9 mouse cellular contexts compared by ENCODE assay signal in the genomic region with DNA sequence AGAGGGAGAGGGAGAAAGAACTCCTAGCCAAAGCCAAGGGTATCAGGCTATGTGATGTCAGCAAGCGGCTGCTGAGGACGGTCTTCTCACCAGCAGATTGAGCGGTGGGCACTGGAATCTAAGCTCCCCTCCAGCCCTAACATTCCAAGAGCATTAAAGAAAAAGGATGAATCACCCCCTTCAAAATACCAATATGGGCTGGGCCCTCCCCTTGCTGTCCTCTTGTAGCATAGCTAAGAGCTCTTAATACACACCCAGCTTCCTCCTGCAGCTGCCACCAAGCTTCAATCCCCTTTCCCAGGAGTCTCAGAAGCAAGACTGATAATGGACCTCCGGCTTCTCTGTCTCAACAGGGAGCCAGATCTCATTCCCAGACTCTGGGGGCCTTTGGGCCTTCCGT. TPM values are rescaled to one million over a fixed set of nuclear protein-coding genes. Genes with fewer than 3 reads are reported as not detected.
DNase-seq lines count a peak whose midpoint lies in the region; ATAC-seq and TF ChIP-seq lines count a peak whose summit lies in the region.
"Had no signal": no experiment of that assay in that cellular context is flagged by ENCODE, and none has a peak within 500 bp of the region (broad histone marks: within the 10 kb centered on the region; RNA-seq: fewer than 3 reads in every experiment).

No protein-coding gene starts in this region.

- H3K36me3 ChIP-seq in kidney, postnatal 0 days (ENCODE audit: insufficient read depth, low read length) = no peaks in the 10 kb centered on the region
- H3K36me3 ChIP-seq in embryonic facial prominence, embryonic 11.5 days (replicated peaks; ENCODE audit: control insufficient read depth, insufficient read depth, low read depth, low read length) = no peaks in the 10 kb centered on the region
- no peaks in the 10 kb centered on the region for H3K36me3 ChIP-seq in hindbrain, embryonic 15.5 days
- no peaks in the 10 kb centered on the region for H3K36me3 ChIP-seq in neural tube, embryonic 12.5 days

- no peak for DNase-seq in kidney, postnatal 0 days (ENCODE audit: low spot score)
- DNase-seq in kidney, postnatal 14 days = no peak
- DNase-seq in embryonic facial prominence, embryonic 11.5 days (ENCODE audit: low spot score) = no peak
- no peak for DNase-seq in T-cell, adult 2 months (ENCODE audit: low spot score)
- no peak for DNase-seq in urinary bladder, adult 18-20 months (ENCODE audit: low spot score in 2 of 2)
- no peak for DNase-seq in c-Kit-positive CD71-positive TER-119-positive erythroid progenitor cells, embryonic 14.5 days (ENCODE audit: low spot score)

- H3K4me1 ChIP-seq in kidney, postnatal 0 days (replicated peaks; ENCODE audit: insufficient read depth, low read length) = peaks cover 10% of the 10 kb centered on the region; the same call in 1 of the 2 replicates
- no peaks in the 10 kb centered on the region; the same call in 1 of the 2 replicates for H3K4me1 ChIP-seq in embryonic facial prominence, embryonic 11.5 days (ENCODE audit: control insufficient read depth, insufficient read depth, low read length)
- peaks cover 40% of the 10 kb centered on the region for H3K4me1 ChIP-seq in hindbrain, embryonic 15.5 days (replicated peaks)
- peaks cover 28% of the 10 kb centered on the region for H3K4me1 ChIP-seq in neural tube, embryonic 12.5 days

- no peak overlapping the region for H3K27ac ChIP-seq in kidney, postnatal 0 days
- no peak overlapping the region for H3K27ac ChIP-seq in embryonic facial prominence, embryonic 11.5 days (replicated peaks; ENCODE audit: low read depth, low read length)
- no peak overlapping the region for H3K27ac ChIP-seq in hindbrain, embryonic 15.5 days (replicated peaks)
- no peak overlapping the region for H3K27ac ChIP-seq in neural tube, embryonic 12.5 days
- H3K27ac ChIP-seq: gastrocnemius, adult 2 months had no signal

- no peak for ATAC-seq in kidney, postnatal 0 days (replicated peaks; ENCODE audit: low FRiP score, low read depth)
- ATAC-seq in embryonic facial prominence, embryonic 11.5 days (replicated peaks; ENCODE audit: insufficient number of reproducible peaks, low FRiP score, low TSS enrichment, low read depth) = no peak
- ATAC-seq in hindbrain, embryonic 15.5 days (ENCODE audit: low FRiP score, low read depth) = no peak
- ATAC-seq in neural tube, embryonic 12.5 days (ENCODE audit: low FRiP score, low read depth) = no peak

- WGBS in kidney, postnatal 0 days = 63% methylated on average over 5 of the region's 5 CpGs
- WGBS in embryonic facial prominence, embryonic 11.5 days = 39% methylated on average over 5 of the region's 5 CpGs
- WGBS in hindbrain, embryonic 15.5 days = 32% methylated on average over 5 of the region's 5 CpGs
- WGBS in neural tube, embryonic 12.5 days = 34% methylated on average over 5 of the region's 5 CpGs

- H3K9ac ChIP-seq in kidney, postnatal 0 days (ENCODE audit: low read depth, low read length) = no peak overlapping the region
- no peak overlapping the region for H3K9ac ChIP-seq in embryonic facial prominence, embryonic 11.5 days (replicated peaks; ENCODE audit: low read length)
- H3K9ac ChIP-seq in hindbrain, embryonic 15.5 days = no peak overlapping the region
- H3K9ac ChIP-seq in neural tube, embryonic 12.5 days = no peak overlapping the region

- H3K4me3 ChIP-seq in kidney, postnatal 0 days (replicated peaks; ENCODE audit: low read depth, low read length) = no peak overlapping the region
- H3K4me3 ChIP-seq in embryonic facial prominence, embryonic 11.5 days (ENCODE audit: low read depth, low read length) = no peak overlapping the region
- H3K4me3 ChIP-seq in hindbrain, embryonic 15.5 days = no peak overlapping the region
- no peak overlapping the region for H3K4me3 ChIP-seq in neural tube, embryonic 12.5 days

- H3K9me3 ChIP-seq in kidney, postnatal 0 days (replicated peaks; ENCODE audit: low read length) = no peaks in the 10 kb centered on the region
- H3K9me3 ChIP-seq in embryonic facial prominence, embryonic 11.5 days (replicated peaks; ENCODE audit: control insufficient read depth, low read length) = no peaks in the 10 kb centered on the region
- H3K9me3 ChIP-seq in hindbrain, embryonic 15.5 days = no peaks in the 10 kb centered on the region
- peaks cover 2% of the 10 kb centered on the region; the same call in 1 of the 2 replicates for H3K9me3 ChIP-seq in neural tube, embryonic 12.5 days

- H3K27me3 ChIP-seq in kidney, postnatal 0 days (ENCODE audit: insufficient read depth, low read length) = peaks cover 8% of the 10 kb centered on the region; the same call in 1 of the 2 replicates
- H3K27me3 ChIP-seq in embryonic facial prominence, embryonic 11.5 days (ENCODE audit: control insufficient read depth, insufficient read depth, low read length) = peaks cover 8% of the 10 kb centered on the region
- H3K27me3 ChIP-seq in hindbrain, embryonic 15.5 days = 0 out of 2 replicates have a peak, but pooled peaks cover 4% of the 10 kb centered on the region
- H3K27me3 ChIP-seq in neural tube, embryonic 12.5 days (replicated peaks) = peaks cover 13% of the 10 kb centered on the region

- H3K4me2 ChIP-seq in kidney, postnatal 0 days (ENCODE audit: low read length) = peak overlapping the region; percentile 81
- peak overlapping the region; percentile 89; the same call in 1 of the 2 replicates for H3K4me2 ChIP-seq in embryonic facial prominence, embryonic 11.5 days (ENCODE audit: low read depth, low read length)
- peak overlapping the region; percentile 93 for H3K4me2 ChIP-seq in hindbrain, embryonic 15.5 days
- H3K4me2 ChIP-seq in neural tube, embryonic 12.5 days (replicated peaks) = peak overlapping the region; percentile 73

- no peak for TF ChIP-seq CTCF in kidney, postnatal 0 days (IDR thresholded peaks at IDR 0.05; ENCODE audit: low read depth)

RNA-seq across cellular contexts. Expression of a gene that starts 4.6 kb away (rescaled TPM):
- polyA plus RNA-seq in kidney, postnatal 0 days (2015; fragmentation: Nextera tagmentation; extraction: Ambion mirVana) = 1.4 and 2.3 TPM in 2 replicates
- polyA plus RNA-seq in embryonic facial prominence, embryonic 11.5 days (2014; fragmentation: Nextera tagmentation; extraction: Ambion mirVana) = 3.0 and 3.4 TPM in 2 replicates
- polyA plus RNA-seq in hindbrain, embryonic 15.5 days (2015; fragmentation: Nextera tagmentation; extraction: Ambion mirVana) = 3.9 and 4.1 TPM in 2 replicates
- polyA plus RNA-seq in neural tube, embryonic 12.5 days (2016; fragmentation: Nextera tagmentation; extraction: Ambion mirVana) = 3.7 and 4.4 TPM in 2 replicates
